Mouse (Mus musculus) midbrain, embryonic 16.5 days (tissue): ENCODE measurements around the gene Wap. TPM values are rescaled to one million over a fixed set of nuclear protein-coding genes. Genes with fewer than 3 reads are reported as not detected.

Experiments
- ATAC-seq: fragments of 200-750 bp; cut with Nextera tagmentation; 2 replicates; pipeline ENCODE4 v1.8.0; 2017; ENCODE audit warnings: moderate TSS enrichment
- H3K27ac ChIP-seq: fragments of 300-500 bp; sonication (generic); 2 replicates; pipeline ENCODE4 v1.5.1; 2014; ENCODE audit warnings: mild to moderate bottlenecking, low read length, mixed read lengths
- H3K27me3 ChIP-seq: fragments of 300-500 bp; sonication (generic); 2 replicates; pipeline ENCODE4 v1.6.1; 2014; ENCODE audit warnings: low read depth, low read length, mixed read lengths; ENCODE audit not compliant: control insufficient read depth, insufficient read depth
- H3K36me3 ChIP-seq: fragments of 300-500 bp; sonication (generic); 2 replicates; pipeline ENCODE4 v1.6.1; 2014; ENCODE audit warnings: mild to moderate bottlenecking, low read length, moderate library complexity, mixed read lengths; ENCODE audit not compliant: control insufficient read depth, insufficient read depth
- H3K4me1 ChIP-seq: fragments of 300-500 bp; sonication (generic); 2 replicates; pipeline ENCODE4 v1.6.1; 2014; ENCODE audit warnings: mild to moderate bottlenecking, low read length, mixed read lengths; ENCODE audit not compliant: control insufficient read depth, insufficient read depth
- H3K4me2 ChIP-seq: fragments of 300-500 bp; sonication (generic); 2 replicates; pipeline ENCODE4 v1.6.1; 2014; ENCODE audit warnings: mild to moderate bottlenecking, low read length, mixed read lengths
- H3K4me3 ChIP-seq: fragments of 300-500 bp; sonication (generic); 2 replicates; pipeline ENCODE4 v1.5.1; 2014; ENCODE audit warnings: low read depth, mild to moderate bottlenecking, low read length, moderate library complexity, mixed read lengths
- H3K9ac ChIP-seq: fragments of 300-500 bp; sonication (generic); 2 replicates; pipeline ENCODE4 v1.6.1; 2014; ENCODE audit warnings: low read depth, low read length, mixed read lengths
- H3K9me3 ChIP-seq: fragments of 300-500 bp; sonication (generic); replicated peaks from 2 replicates; pipeline ENCODE4 v1.6.1; 2014; ENCODE audit warnings: mild to moderate bottlenecking, low read length, mixed read lengths; ENCODE audit not compliant: control insufficient read depth, poor library complexity, severe bottlenecking
- WGBS: fragments of 180-500 bp; shearing (Covaris S2); extraction: QIAGEN DNeasy Blood & Tissue Kit; methylation state at CpG from one replicate; pipeline ENCODE4 v1.1.7; 2014; 5-methylcytosine and 5-hydroxymethylcytosine counted together
- polyA plus RNA-seq: library from polyadenylated mRNA; unstranded; fragments of >200 nt; fragmentation: Nextera tagmentation; extraction: Ambion mirVana; gene quantifications from 2 replicates; pipeline ENCODE4 v1.2.1, GENCODE M21; 2015

The Wap gene
- polyA plus RNA-seq, 1 experiment from 2014 or later = not detected

- Histone ChIP-seq H3K4me3 (no peak overlapping the region), H3K9ac (no peak overlapping the region), H3K27me3 (no peaks in the 10 kb centered on the region), H3K9me3 (no peaks in the 10 kb centered on the region), H3K27ac (no peak overlapping the region), H3K36me3 (peaks cover 12% of the 10 kb centered on the region), H3K4me2 (no peak overlapping the region), H3K4me1 (peaks cover 44% of the 10 kb centered on the region)
- WGBS = 83% methylated on average over 20 of the region's 20 CpGs
- no peak for ATAC-seq
These were observed 36.6 kb downstream of the Wap start for GRCm38 (mm10) chr11:6601649-6602480.

DNA sequence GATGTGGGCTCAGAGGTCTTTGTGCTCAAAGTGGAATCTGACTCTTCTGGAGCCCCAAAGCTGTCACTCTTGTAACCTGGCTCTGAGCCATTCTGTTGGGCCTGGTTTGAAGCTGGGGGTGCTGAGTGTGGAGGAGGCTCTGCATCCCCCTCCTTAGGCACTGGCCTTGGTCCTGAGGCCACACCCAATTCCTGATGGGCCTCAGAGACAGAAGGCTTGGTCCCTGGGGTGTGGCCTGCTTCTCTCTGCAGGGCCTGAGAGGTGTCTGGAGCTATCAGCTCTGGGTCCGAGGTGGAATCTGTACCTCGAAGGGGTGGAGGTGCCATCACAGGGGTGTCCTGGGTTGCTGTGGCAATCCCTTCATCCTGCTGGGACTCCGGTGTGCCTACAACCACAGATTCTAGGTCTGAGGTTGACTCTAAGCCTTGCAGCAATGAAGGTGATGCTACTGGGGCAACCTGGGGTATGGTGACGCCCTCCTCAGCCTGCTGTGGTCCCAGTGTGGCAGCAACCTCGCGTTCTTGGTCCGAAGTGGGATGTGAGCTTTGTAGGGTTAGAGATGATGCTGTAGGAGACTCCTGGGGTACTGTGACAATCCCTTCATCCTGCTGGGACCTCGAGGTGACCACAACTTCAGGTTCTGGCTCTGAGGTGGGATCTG is 38.0 kb downstream of the Wap start:
- ATAC-seq = no peak
- H3K4me3 ChIP-seq = no peak overlapping the region
- H3K9me3 ChIP-seq = no peaks in the 10 kb centered on the region
- H3K9ac ChIP-seq = no peak overlapping the region
- no peak overlapping the region; the same call in 1 of the 2 replicates for H3K27ac ChIP-seq
- peaks cover 36% of the 10 kb centered on the region for H3K4me1 ChIP-seq
- WGBS = 89% methylated on average over 8 of the region's 8 CpGs
- no peaks in the 10 kb centered on the region for H3K27me3 ChIP-seq
- no peak overlapping the region for H3K4me2 ChIP-seq
- peaks cover 19% of the 10 kb centered on the region for H3K36me3 ChIP-seq

DNA sequence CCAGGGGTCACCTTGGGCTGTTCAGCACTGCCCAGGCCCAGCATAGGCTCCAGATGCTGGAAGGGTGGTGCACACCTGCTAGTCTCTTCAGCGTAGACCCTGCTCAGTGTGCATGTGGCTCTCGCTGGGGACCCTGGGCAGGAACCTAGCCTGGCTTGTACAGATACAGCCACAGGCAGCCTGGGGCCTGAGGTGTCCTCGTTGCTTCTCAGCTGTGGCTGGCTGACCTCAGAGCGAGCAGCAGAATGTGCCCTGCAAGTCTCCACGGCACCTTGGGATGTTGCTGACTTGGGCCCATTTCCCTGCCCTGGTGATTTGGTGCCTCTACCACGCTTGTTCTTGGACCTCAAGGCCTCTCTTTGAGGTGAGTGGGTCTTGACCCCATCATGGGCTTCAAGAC is 38.6 kb downstream of the Wap start:
- ATAC-seq = 0 out of 2 replicates have a peak, but pooled peaks have one; percentile 2
- WGBS = 78% methylated on average over 6 of the region's 6 CpGs
- no peaks in the 10 kb centered on the region for H3K9me3 ChIP-seq
- peak overlapping the region; percentile 63 for H3K4me2 ChIP-seq
- H3K36me3 ChIP-seq = peaks cover 19% of the 10 kb centered on the region
- H3K27ac ChIP-seq = peak overlapping the region; percentile 68
- no peak overlapping the region; the same call in 1 of the 2 replicates for H3K9ac ChIP-seq
- H3K4me1 ChIP-seq = peaks cover 36% of the 10 kb centered on the region
- H3K27me3 ChIP-seq = no peaks in the 10 kb centered on the region
- no peak overlapping the region for H3K4me3 ChIP-seq

DNA sequence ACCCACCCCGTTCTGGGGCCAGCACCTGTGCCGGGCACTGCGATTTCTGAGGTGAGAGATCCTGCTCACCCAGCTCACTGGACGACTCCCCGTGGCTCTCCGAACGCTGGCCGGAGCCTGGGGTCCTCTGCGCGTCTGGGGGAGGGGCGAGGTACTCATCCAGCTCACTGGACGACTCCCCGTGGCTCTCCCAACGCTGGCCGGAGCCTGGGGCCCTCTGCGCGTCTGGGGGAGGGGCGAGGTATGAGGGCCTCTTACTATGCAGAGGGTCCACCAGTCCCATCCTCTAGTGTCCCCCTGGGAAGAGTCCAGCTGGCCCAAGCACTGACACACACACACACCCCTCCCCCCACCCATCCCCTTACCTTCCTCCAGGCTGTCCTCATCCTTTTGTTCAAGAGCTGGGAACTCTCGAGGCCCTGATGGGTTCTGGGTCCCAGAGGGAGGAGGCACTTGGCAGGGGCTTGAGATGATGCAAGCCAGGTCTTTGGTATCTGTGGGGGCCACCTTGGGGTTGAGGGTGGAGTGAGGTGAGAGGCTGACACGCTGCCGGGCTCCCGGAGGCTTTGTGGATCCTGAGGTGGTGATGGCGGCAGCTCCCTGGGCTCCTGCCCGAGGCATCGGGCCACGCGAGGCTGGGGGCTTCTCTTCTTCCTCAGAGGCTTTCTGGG is 39.3 kb downstream of the Wap start:
- Histone ChIP-seq H3K4me3 (peak overlapping the region; percentile 27), H3K4me1 (peaks cover 36% of the 10 kb centered on the region), H3K27me3 (no peaks in the 10 kb centered on the region), H3K27ac (peak overlapping the region; percentile 68), H3K36me3 (peaks cover 24% of the 10 kb centered on the region), H3K9ac (peak overlapping the region; percentile 52), H3K9me3 (no peaks in the 10 kb centered on the region), H3K4me2 (peak overlapping the region; percentile 63)
- WGBS = 9% methylated on average over 27 of the region's 27 CpGs
- peak; percentile 18 for ATAC-seq

GRCm38 (mm10) chr11:6598191-6598889 is 40.1 kb downstream of the Wap start:
- Histone ChIP-seq H3K27me3 (no peaks in the 10 kb centered on the region), H3K27ac (peak overlapping the region; percentile 68), H3K4me1 (peaks cover 31% of the 10 kb centered on the region), H3K4me3 (peak overlapping the region; percentile 27), H3K9me3 (no peaks in the 10 kb centered on the region), H3K36me3 (peaks cover 25% of the 10 kb centered on the region), H3K4me2 (peak overlapping the region; percentile 63), H3K9ac (peak overlapping the region; percentile 52)
- ATAC-seq = peak; percentile 3
- 58% methylated on average over 19 of the region's 19 CpGs for WGBS

GRCm38 (mm10) chr11:6597523-6597922 is 40.9 kb downstream of the Wap start:
- H3K4me2 ChIP-seq = no peak overlapping the region
- ATAC-seq = no peak
- no peak overlapping the region for H3K9ac ChIP-seq
- H3K9me3 ChIP-seq = no peaks in the 10 kb centered on the region
- no peak overlapping the region for H3K4me3 ChIP-seq
- 58% methylated on average over 7 of the region's 7 CpGs for WGBS
- peaks cover 22% of the 10 kb centered on the region for H3K4me1 ChIP-seq
- H3K36me3 ChIP-seq = peaks cover 29% of the 10 kb centered on the region
- H3K27me3 ChIP-seq = no peaks in the 10 kb centered on the region
- H3K27ac ChIP-seq = peak overlapping the region; percentile 68

GRCm38 (mm10) chr11:6596616-6597015 is 41.8 kb downstream of the Wap start:
- WGBS = 88% methylated on average over 3 of the region's 3 CpGs
- no peak overlapping the region for H3K4me2 ChIP-seq
- H3K9ac ChIP-seq = no peak overlapping the region
- no peaks in the 10 kb centered on the region for H3K9me3 ChIP-seq
- peaks cover 27% of the 10 kb centered on the region for H3K36me3 ChIP-seq
- no peak for ATAC-seq
- H3K4me3 ChIP-seq = no peak overlapping the region
- no peaks in the 10 kb centered on the region for H3K27me3 ChIP-seq
- H3K27ac ChIP-seq = peak overlapping the region; percentile 68; the same call in 1 of the 2 replicates
- peaks cover 21% of the 10 kb centered on the region for H3K4me1 ChIP-seq

- H3K9ac ChIP-seq = no peak overlapping the region
- H3K4me3 ChIP-seq = no peak overlapping the region
- WGBS = 98% methylated on average over 6 of the region's 6 CpGs
- H3K4me2 ChIP-seq = no peak overlapping the region
- peak overlapping the region; percentile 68; the same call in 1 of the 2 replicates for H3K27ac ChIP-seq
- no peaks in the 10 kb centered on the region for H3K27me3 ChIP-seq
- H3K9me3 ChIP-seq = no peaks in the 10 kb centered on the region
- peaks cover 21% of the 10 kb centered on the region for H3K4me1 ChIP-seq
- no peak for ATAC-seq
- H3K36me3 ChIP-seq = peaks cover 27% of the 10 kb centered on the region
These were observed 42.2 kb downstream of the Wap start for GRCm38 (mm10) chr11:6596205-6596604.
